Mouse (Mus musculus) limb, embryonic 13.5 days (tissue): ENCODE measurements around the gene Nlrp1b. TPM values are rescaled to one million over a fixed set of nuclear protein-coding genes. Genes with fewer than 3 reads are reported as not detected.

Source experiments
- ATAC-seq: fragments of 200-750 bp; cut with Nextera tagmentation; 2 replicates; pipeline ENCODE4 v1.8.0; 2017; ENCODE audit warnings: low read depth, moderate number of reproducible peaks, moderate TSS enrichment; ENCODE audit not compliant: low FRiP score
- H3K27ac ChIP-seq: fragments of 300-500 bp; sonication (generic); 2 replicates; pipeline ENCODE4 v1.5.1; 2015; ENCODE audit warnings: inconsistent platforms, mild to moderate bottlenecking, moderate library complexity
- H3K27me3 ChIP-seq: fragments of 300-500 bp; sonication (generic); 2 replicates; pipeline ENCODE4 v1.6.1; 2015; ENCODE audit warnings: mild to moderate bottlenecking, inconsistent platforms
- H3K36me3 ChIP-seq: fragments of 300-500 bp; sonication (generic); 2 replicates; pipeline ENCODE4 v1.6.1; 2015; ENCODE audit warnings: inconsistent platforms, mild to moderate bottlenecking, moderate library complexity
- H3K4me1 ChIP-seq: fragments of 300-500 bp; sonication (generic); 2 replicates; pipeline ENCODE4 v1.6.1; 2015; ENCODE audit warnings: inconsistent platforms
- H3K4me2 ChIP-seq: fragments of 300-500 bp; sonication (generic); replicated peaks from 2 replicates; pipeline ENCODE4 v1.6.1; 2015; ENCODE audit warnings: inconsistent platforms, mild to moderate bottlenecking, moderate library complexity
- H3K4me3 ChIP-seq: fragments of 300-500 bp; sonication (generic); 2 replicates; pipeline ENCODE4 v1.5.1; 2015; ENCODE audit warnings: moderate library complexity, mild to moderate bottlenecking, inconsistent platforms
- H3K9ac ChIP-seq: fragments of 300-500 bp; sonication (generic); 2 replicates; pipeline ENCODE4 v1.6.1; 2015; ENCODE audit warnings: mild to moderate bottlenecking, inconsistent platforms
- H3K9me3 ChIP-seq: fragments of 300-500 bp; sonication (generic); 2 replicates; pipeline ENCODE4 v1.6.1; 2016; ENCODE audit warnings: inconsistent platforms
- WGBS: fragments of 180-500 bp; shearing (Covaris S2); methylation state at CpG from one replicate; pipeline ENCODE4 v1.1.7; 2015; 5-methylcytosine and 5-hydroxymethylcytosine counted together
- polyA plus RNA-seq: library from polyadenylated mRNA; unstranded; fragments of >200 nt; fragmentation: Nextera tagmentation; extraction: Ambion mirVana; gene quantifications from 2 replicates; pipeline ENCODE4 v1.2.1, GENCODE M21; 2015

Nlrp1b gene
- polyA plus RNA-seq, 1 experiment from 2014 or later: not detected

DNA sequence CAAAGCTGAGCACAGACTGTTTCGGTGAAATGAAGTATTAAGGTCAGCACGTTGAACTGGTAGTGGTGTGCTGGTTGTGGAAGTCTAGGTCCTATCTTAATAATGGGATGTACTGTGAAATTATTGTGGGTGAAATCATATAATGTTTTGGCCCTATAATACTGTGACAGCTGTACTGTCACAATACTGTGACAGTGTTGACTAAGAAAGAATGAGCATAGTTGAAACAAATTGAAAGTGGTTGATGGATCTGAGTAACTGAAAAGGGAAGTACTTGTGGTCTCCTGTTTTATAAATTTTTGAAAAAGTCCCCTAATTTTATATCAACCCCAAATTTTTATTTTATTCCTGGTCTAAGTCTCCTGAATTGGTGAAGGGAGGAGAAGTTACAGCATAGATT lies 123.4 kb downstream of the Nlrp1b start:
- no peaks in the 10 kb centered on the region for H3K9me3 ChIP-seq
- 79% methylated on average over 2 of the region's 2 CpGs for WGBS
- no peak for ATAC-seq
- H3K4me3 ChIP-seq: no peak overlapping the region
- H3K4me2 ChIP-seq: no peak overlapping the region
- no peak overlapping the region for H3K9ac ChIP-seq
- H3K27ac ChIP-seq: no peak overlapping the region
- H3K4me1 ChIP-seq: no peaks in the 10 kb centered on the region
- H3K36me3 ChIP-seq: no peaks in the 10 kb centered on the region
- H3K27me3 ChIP-seq: no peaks in the 10 kb centered on the region

DNA sequence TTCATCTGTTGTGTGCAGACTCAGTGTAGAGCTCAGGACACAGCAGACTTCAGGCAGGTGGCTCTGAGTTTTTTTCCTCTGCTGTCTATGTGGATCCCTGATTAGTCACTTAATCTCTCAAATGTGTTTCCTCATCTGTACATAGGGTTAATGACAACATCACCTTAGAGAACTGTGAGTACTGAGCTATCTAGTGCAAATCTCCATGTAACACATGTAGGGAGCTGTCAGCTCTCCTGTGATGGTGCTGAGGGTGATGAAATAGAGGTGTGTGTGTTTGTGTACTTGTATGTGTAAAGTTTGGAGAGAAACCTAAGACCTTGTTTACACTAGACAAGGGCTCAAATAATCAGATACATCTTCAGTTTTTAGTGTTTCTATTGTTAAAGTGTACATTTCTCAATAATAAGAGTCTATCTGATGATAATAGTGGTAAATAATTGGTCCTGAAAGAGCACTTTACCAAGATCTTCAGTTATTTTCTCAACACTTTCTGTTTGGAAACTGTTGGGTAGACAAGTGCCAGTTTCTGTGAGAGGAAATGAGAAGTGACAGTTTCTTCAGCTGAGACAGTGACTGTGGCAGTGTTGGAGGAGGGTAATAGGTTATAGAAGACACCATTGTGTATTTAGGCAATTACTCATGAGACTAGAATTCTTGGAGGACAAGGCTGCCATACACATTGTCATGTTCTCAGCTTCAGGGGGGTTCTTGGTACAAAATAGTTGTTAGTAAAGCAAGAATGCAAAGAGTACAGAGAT lies 124.1 kb downstream of the Nlrp1b start:
- Histone ChIP-seq H3K36me3 (no peaks in the 10 kb centered on the region), H3K27ac (no peak overlapping the region), H3K4me1 (no peaks in the 10 kb centered on the region), H3K9me3 (no peaks in the 10 kb centered on the region), H3K4me3 (no peak overlapping the region), H3K4me2 (no peak overlapping the region), H3K27me3 (no peaks in the 10 kb centered on the region), H3K9ac (no peak overlapping the region)
- no peak for ATAC-seq

DNA sequence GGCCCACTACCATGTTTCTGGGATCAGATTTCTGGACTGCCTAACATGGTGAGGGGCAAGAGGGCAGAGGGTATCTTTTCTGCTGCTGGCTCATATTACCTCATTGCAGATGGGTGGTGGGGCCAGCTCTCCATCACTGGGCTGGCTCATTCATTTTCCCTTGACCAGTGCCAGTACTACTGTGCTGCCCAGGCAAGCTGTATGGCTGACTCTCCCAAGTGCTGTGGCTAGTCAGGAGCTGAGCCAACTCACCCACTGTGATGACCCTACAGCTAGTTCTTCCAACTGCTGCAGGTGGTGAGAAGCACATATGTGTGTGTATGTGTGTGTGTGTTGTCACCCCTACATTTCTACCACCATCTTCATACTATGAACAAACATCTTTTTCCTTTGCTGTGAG lies 126.6 kb downstream of the Nlrp1b start:
- Histone ChIP-seq H3K4me2 (no peak overlapping the region), H3K4me3 (no peak overlapping the region), H3K27ac (no peak overlapping the region), H3K4me1 (no peaks in the 10 kb centered on the region), H3K36me3 (no peaks in the 10 kb centered on the region), H3K9me3 (no peaks in the 10 kb centered on the region), H3K27me3 (no peaks in the 10 kb centered on the region), H3K9ac (no peak overlapping the region)
- no peak for ATAC-seq

Other genes with a start within 250 kb of the Nlrp1b start
- 235 and 241 TPM in 2 replicates for gene C1qbp, start 247.7 kb downstream of the Nlrp1b start, polyA plus RNA-seq
- gene Dhx33, start 226.3 kb downstream of the Nlrp1b start, polyA plus RNA-seq: 20.5 and 23.1 TPM in 2 replicates
- 50.3 and 55.9 TPM in 2 replicates for gene Mis12, start 211.1 kb downstream of the Nlrp1b start, polyA plus RNA-seq
- 44.2 and 49.3 TPM in 2 replicates for gene Derl2, start 210.9 kb downstream of the Nlrp1b start, polyA plus RNA-seq
- gene 6330403K07Rik, start 197.2 kb downstream of the Nlrp1b start, polyA plus RNA-seq: 267 and 272 TPM in 2 replicates
- gene Nlrp1a, start 86.0 kb downstream of the Nlrp1b start, polyA plus RNA-seq: 0.09 TPM in 1 of 2 replicates, not detected in the other